ENCODE assay signal across 7 mouse cellular contexts in genomic region chr13:107923129-107924114, GRCm38 (mm10).
DNase-seq lines count a peak whose midpoint lies in the region; ATAC-seq and TF ChIP-seq lines count a peak whose summit lies in the region.

No protein-coding gene starts in this region.

- peak; percentile 97 for DNase-seq in liver, adult 2 months (ENCODE audit: extremely low read depth, low read depth, low spot score)
- no peak for DNase-seq in liver
- peak; percentile 42 for DNase-seq in cerebellum, adult 9-10 months
- peak; percentile 47 to 58 for DNase-seq in left cerebral cortex, postnatal 10 days (ENCODE audit: extremely low spot score in 1 of 2, low spot score in 2 of 2)
- no peak for DNase-seq in ovary, postnatal 10 days (ENCODE audit: low spot score)

- H3K9ac ChIP-seq in liver, adult 2 months (ENCODE audit: low read depth, low read length), result no peak overlapping the region
- H3K9ac ChIP-seq in forebrain, embryonic 15.5 days (replicated peaks), result no peak overlapping the region

- H3K27me3 ChIP-seq in liver, adult 2 months (ENCODE audit: control insufficient read depth, insufficient read depth, low read length), result no peaks in the 10 kb centered on the region
- H3K27me3 ChIP-seq in forebrain, embryonic 15.5 days, result no peaks in the 10 kb centered on the region

- H3K9me3 ChIP-seq in forebrain, embryonic 15.5 days, result no peaks in the 10 kb centered on the region

- no peak overlapping the region; the same call in 1 of the 2 replicates for H3K27ac ChIP-seq in liver, adult 2 months (replicated peaks; ENCODE audit: insufficient read depth, low read depth, low read length)
- H3K27ac ChIP-seq in forebrain, embryonic 15.5 days (replicated peaks), result 0 out of 2 replicates have a peak overlapping the region, but pooled peaks have one; percentile 18

- no peak overlapping the region for H3K4me2 ChIP-seq in forebrain, embryonic 15.5 days (replicated peaks)

- peak; percentile 76 for ATAC-seq in forebrain, embryonic 15.5 days (replicated peaks)
- no peak for ATAC-seq in megakaryocyte progenitor cell, adult 5-6 weeks (replicated peaks; ENCODE audit: poor library complexity)

- TF ChIP-seq POLR2A in liver, adult 2 months (IDR thresholded peaks at IDR 0.05; ENCODE audit: extremely low read depth, insufficient read depth, low read length), result no peak

- peaks cover 6% of the 10 kb centered on the region; the same call in 1 of the 2 replicates for H3K4me1 ChIP-seq in liver, adult 2 months (ENCODE audit: control insufficient read depth, insufficient read depth, low read length)
- H3K4me1 ChIP-seq in forebrain, embryonic 15.5 days, result peaks cover 15% of the 10 kb centered on the region

- TF ChIP-seq CTCF in liver, adult 2 months (IDR thresholded peaks at IDR 0.05; ENCODE audit: low read depth, low read length), result no peak

- H3K79me2 ChIP-seq in liver, adult 2 months (ENCODE audit: control insufficient read depth, insufficient read depth, low read length), result no peaks in the 10 kb centered on the region

- H3K36me3 ChIP-seq in liver, adult 2 months (ENCODE audit: control insufficient read depth, insufficient read depth, low read length), result no peaks in the 10 kb centered on the region
- H3K36me3 ChIP-seq in forebrain, embryonic 15.5 days, result no peaks in the 10 kb centered on the region

- WGBS in liver, adult 2 months, result 22% methylated on average over 19 of the region's 19 CpGs
- 45% methylated on average over 19 of the region's 19 CpGs for WGBS in forebrain, embryonic 15.5 days

- H3K4me3 ChIP-seq in liver, adult 2 months (ENCODE audit: insufficient read depth, low read depth, low read length), result no peak overlapping the region
- no peak overlapping the region for H3K4me3 ChIP-seq in forebrain, embryonic 15.5 days

- intact Hi-C loops in left cerebral cortex, postnatal 10 days (cut with DNase I), result no loop called here

Comparison
In these comparisons a context has a peak if more than half of its experiments do, and no peak if none do; other contexts are left out.
1. DNase-seq: peak in liver, adult 2 months (single experiment), cerebellum, adult 9-10 months (single experiment) and left cerebral cortex, postnatal 10 days (2 of 2); none in liver (single experiment) and ovary, postnatal 10 days (single experiment).